Mouse (Mus musculus): ENCODE data around the gene Nap1l5.

The Nap1l5 gene

DNA sequence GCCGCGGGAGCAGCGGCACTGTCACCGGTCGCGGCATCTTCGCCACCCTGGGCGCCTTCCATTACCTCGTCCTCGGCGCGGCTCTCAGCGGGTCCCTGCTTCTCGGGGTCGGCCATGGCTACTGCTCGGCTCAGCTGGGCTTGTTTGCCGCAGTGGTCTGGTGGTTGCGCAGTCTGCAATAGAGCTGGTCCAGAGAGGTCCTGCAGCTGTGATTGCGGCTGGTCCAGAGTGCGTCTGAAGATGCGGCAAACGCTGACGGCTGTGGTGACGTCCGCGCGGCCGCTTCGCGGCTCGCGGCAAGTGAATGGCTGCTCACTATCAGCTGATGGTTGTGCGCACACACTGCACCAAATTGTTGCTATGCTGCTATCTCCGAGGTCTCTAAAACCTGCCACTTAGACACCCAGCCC, at the start of gene Nap1l5:
Gene Nap1l5, minus strand, starts transcription at position 225 of the 410 bp plus-strand sequence.
- peak; percentile 89 for DNase-seq (ENCODE audit: low read depth, low spot score)

DNA sequence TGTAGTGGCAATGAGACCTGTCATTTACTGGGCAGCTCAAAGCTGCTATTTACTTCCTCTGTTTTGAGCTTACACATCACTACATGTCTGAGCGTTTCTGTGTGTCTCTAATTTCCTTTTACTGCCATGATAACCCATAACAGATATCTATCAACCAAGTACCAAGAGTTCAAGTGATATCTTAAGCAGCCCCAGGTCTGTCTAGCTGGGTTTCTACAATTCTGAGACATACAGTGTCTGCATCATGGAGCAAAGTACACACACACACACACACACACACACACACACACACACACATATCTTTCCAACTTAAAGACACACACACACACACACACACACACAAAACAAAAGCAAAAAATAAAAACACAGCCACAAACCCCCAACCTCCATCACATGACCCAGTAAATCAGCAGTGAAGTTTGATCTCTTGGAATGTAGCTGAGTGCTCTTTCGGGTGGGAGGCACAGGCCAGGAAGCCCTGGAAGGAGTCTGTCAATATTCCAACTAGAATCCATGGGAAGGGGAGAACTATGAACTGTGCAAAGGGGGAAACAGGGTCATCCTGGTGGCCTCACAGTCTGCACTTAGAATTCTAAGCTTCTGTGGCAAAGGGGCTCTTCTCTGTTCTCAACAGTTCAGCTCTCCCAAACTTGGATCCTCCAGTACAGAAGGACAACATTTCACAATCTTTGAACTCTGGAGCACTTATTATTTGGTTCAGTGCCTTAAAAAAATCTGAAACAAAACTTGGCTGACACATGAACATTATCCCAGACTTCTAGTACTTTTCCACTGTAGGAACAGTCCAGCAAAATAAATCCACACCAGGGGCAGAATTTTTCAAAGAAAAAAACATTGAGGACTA, 44.5 kb upstream of the Nap1l5 start:
- DNase-seq (ENCODE audit: low read depth, low spot score): no peak

DNA sequence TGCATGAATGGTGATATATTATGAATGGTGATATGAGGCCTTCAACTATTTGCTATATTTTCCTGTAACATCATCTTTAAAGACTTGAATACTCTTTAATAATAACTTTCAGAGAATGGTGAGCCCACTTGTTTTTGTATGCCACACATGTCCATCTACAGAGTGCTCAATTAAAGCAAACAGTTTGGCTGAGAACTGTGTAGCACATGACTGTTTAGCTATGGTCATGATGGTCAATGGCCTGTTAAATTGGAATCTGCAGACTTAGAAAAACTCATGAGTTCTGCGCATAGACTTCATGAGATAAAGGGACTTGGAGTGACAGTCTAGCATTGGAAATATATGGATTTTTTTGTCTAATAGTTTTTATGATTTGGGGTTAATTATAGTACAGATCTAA, 43.5 kb upstream of the Nap1l5 start:
- DNase-seq (ENCODE audit: low read depth, low spot score): no peak

DNA sequence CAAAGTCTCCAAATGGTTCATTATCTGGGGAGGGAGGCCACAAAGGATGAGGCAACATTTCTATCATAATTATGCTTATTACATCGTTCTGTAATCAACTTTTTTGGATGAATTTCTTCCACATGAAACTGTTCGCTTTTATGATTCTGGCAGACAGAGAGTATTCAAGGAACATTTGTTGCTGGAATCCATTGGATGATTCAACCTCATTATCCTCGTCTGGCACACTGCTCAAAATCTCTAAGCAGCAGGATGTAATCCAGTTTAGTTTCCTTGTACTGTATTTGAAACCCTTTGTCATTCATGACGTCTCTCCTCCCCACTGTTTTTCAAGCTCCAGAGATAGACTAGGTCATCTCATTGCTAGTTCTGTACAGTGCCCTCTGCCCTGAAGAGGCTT, 40.0 kb upstream of the Nap1l5 start:
- DNase-seq (ENCODE audit: low read depth, low spot score): peak; percentile 74

DNA sequence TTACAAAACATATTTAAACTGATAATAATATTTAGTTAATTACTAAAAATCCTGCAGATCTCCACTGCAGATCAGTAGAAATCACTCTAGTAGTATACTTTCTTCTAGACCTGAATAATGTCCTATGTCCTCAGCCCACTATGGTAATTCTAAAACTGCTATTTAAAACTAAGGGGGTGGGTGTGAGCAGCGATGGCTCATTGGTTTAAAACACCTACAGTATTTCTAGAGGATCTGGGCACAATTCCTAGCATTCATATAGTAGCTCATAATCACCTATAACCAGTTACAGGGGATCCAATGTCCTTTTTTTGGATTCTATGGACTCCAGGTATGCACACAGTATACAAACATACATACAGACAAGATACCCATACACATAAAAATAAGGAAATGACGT, 39.4 kb upstream of the Nap1l5 start:
- DNase-seq (ENCODE audit: low read depth, low spot score): no peak

DNA sequence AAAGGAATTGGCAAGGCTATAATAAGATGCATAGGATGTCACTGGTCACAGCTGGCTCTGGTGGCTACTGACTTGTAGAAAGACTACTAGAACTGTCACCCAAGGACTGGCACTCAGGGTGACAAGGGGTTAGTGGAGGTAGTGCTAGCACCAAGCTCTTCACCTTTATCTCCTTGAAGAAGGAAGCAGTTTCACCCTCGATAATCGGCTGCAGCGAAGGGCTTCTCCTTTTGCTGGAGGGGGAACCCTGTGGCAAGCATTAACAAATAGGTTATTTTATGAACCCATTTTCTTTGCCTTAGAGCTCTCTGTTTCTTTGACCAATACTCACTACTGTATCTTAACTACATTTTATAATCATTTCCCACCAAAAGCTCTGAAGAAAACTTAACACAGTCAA, 37.1 kb upstream of the Nap1l5 start:
- DNase-seq (ENCODE audit: low read depth, low spot score): no peak

DNA sequence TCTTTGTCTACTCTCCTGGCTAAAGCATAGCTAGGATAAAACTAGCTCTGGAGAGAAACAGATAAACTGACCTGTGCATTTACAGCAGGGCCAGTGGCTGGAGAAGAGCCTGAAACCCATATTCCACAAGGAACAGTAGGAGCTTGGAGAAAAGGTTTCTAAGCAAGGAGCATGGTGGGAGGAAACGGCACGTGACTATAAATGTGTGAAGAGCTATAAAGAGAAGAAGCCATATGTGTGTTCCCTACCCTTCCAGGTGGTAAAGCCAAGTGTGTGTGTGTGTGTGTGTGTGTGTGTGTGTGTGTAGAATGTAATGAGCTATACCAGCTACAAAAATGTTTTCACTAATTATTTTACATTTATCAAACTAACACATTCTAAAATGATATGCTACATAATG, 35.4 kb upstream of the Nap1l5 start:
- peak; percentile 82 for DNase-seq (ENCODE audit: low read depth, low spot score)

DNA sequence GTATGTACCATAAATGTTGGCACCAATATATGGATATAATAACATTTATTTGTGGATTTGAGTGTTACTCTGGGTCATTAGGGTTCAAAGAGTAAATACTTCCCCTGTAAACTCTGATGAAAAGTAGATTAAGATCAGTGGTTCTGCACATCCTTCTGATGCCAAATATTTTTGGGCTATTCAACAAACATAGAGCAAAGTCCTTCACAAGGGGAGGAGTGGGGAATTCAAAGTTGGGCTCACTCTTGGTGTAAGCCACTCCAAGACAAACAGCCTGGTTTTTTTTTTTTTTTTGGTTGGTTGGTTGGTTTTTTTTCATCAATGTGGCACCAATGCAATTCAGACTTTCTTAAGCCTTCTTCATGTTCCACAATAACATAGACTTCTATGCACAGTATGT, 30.9 kb upstream of the Nap1l5 start:
- DNase-seq (ENCODE audit: low read depth, low spot score): no peak

DNA sequence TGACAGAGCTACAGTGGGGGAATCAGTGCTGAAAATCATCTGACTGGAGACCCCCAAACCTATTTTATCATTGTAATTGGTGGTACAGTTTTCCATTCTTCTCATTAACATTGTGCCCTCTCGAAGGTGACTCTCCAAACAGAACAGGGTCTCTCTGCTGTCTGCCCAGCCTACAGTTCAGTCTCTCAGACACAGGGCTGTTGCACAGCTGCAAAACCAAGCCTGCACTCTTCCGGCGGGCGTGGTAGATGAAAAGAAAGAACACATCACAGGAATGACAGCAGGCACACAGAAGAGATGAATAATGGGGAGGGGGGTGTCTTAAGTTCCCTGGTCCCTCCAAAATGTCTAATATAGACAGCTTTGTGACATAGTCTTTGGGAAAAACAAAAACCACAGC, 27.3 kb upstream of the Nap1l5 start:
- DNase-seq (ENCODE audit: low read depth, low spot score): no peak

DNA sequence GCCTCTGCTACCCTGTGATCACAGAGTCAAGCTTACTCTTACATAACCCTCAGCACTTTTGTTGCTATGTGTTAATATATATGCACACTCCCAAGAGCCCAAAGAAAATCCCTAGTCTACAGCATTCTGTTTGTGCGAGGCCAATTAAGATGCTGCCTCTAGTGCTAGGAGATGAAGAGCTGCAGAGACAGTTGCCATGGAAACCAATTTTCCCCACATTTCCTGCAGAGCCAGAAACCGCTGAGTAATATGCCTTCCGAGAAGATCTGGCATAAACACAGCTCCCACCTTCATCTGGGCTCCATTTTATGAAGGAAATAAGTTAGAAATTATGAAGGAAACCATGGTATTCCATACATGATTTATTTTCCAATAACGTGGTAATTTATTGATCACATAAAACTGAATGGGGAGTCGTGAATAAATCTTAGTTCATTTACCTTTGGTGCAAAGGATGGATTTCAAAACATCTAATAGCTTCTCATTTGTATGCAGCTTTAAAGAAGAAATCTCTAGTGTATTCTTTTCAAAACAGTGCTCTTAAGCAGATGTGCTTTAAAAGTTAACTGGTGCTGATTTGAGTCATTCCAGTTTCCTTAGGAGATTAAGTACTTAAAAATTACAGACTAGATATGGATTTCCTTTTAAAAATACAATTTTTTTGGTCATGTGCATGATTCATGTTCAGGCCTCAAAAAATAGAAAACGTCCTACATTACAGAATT, 26.5 kb upstream of the Nap1l5 start:
- DNase-seq (ENCODE audit: low read depth, low spot score): peak; percentile 98

DNA sequence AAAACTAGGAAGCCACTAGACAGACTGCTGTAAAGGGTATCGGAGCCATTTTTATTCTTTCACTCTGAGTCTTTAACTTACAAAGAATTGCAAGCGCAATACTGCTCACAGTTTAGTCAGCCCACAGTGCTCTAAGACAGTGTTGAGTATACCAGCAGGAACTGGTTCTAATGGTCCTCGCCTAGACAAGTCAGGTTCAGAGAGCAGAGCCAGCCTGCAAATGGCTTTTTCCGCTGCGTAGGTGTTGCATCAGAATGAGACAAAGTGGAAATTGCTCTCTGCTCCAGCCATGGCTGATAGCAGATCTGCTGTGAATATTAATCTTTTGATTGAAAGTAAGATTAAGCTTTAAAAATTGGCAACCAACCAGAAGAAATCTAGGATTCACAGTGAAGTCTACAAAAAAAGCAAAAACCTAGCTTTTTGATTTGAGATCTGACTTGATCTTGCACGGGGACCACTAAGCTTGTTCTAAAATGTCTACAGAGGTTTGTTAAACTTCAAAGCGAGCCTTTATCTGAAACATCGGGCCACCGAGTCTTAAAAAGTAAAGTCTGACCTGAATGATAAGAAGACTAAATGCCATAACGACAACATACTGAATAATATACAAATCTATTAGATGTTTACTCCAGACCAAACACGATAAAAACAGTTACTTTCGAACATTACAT, 25.8 kb upstream of the Nap1l5 start:
- DNase-seq (ENCODE audit: low read depth, low spot score): no peak

DNA sequence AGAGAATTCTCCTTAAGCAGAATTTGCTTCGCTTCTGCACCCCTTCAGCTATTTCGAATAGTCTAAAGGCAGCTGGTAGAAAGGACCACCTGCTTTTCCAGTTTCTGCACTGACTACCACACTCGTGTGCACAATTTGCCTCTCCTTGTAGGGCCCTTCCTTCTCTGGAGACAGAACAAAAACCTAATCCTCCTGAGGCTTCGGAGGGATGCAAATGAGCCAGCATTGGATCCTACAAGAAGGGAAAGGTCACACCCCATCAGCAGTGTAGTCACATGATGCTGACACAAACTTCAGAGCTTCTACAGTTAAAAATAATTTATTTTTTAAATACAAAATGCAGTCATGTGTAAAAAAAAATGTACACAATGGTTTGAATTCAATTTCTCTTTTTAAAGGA, 24.3 kb upstream of the Nap1l5 start:
- DNase-seq (ENCODE audit: low read depth, low spot score): no peak

DNA sequence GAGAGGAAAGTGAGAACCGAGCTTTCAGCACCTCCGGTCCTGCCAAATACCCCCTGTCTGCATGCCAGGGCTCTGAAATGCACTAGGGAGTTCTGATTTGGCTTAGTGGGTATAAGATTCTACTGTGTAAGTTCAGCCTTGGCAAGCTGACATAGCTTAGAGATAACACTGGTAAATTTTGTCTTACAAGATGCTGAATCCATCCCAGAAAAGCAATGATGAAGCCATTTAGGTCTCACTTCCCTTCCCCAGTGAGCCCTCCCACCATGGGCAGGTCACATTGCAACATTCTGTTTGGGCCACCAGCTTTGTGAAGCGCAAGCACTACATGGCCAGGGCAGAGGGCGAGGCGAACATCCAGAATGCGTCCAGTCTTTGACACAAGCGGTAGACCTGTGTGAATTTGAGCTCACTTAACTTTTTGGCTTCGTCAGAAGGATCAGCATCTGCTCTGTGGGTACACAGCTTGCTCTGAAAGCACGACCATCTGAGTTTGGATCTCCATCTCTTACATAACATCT, 23.1 kb upstream of the Nap1l5 start:
- peak; percentile 56 for DNase-seq (ENCODE audit: low read depth, low spot score)

DNA sequence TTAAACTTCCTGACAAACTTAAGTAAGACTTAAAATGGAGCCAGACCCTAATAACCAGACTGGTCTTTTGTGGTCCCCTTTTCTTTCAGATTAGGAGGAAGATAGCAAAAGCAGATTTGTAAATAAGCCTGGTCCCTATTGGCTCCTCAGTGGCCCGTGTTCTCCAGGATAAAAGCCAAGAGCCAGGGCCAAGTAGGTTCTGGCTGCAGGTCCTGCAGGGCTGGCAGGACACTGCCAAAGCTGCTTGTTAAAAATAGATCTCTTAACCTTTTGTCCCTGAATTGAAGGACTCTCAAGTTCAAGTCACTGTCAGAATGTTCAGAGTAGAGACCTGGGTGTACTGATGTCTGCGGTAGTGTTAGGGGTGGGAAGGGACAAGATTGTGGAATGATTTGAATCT, 21.0 kb upstream of the Nap1l5 start:
- no peak for DNase-seq (ENCODE audit: low read depth, low spot score)

DNA sequence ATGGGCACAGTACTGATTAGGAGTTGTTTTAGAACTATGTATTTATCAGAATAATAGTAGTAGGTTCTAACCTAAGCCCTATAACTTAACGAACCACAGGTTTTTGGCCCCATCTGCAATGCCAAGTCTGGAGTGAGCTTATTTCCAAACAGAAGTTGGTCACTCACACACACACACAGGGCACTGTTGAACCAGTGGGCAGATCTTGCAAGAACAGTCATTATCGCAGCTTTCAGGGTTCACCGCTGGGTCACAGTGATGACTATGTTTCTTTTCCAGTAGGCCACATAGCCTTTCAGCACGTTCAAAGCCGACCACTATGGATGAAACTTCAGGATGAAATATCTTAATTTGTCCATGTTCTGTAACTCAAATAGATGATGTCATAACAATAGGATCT, 15.6 kb upstream of the Nap1l5 start:
- no peak for DNase-seq (ENCODE audit: low read depth, low spot score)

DNA sequence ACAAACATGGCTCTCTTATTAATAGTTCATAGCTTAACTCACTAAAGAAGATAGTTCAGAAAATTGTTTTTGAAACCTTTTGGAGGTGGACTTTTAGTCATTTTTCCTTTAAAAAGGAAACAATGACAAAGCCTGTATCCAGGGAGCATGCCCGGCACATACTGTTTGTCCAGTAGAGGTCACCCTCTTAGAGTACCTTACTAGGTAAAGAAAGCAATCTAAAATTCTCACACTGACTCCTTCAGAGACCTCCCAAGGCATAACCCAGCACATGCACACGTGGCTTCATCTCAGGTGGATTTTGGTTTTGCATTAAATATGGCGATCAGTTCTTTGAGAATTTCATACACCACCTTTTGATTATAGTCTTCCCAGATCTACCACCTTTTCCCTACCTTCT, 14.7 kb upstream of the Nap1l5 start:
- DNase-seq (ENCODE audit: low read depth, low spot score): no peak

DNA sequence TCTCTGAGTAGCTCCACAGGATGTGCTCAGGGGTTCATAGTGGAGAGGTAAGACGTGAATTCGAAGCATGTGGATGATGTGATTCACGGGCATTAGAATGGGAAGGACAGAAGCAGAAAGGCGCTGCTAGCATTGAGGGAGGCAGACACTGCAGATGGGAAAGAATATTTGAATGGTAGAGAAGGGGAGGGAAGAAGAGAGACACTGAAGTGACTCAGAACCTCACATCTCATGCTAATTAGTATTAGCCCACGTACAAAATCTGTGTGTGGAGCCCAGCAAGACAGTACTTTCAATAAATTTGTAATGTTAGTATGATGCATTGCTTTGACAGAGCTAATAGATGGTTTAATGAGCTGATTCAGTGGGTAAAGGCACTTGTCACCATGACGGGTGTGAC, 13.9 kb upstream of the Nap1l5 start:
- DNase-seq (ENCODE audit: low read depth, low spot score): no peak

DNA sequence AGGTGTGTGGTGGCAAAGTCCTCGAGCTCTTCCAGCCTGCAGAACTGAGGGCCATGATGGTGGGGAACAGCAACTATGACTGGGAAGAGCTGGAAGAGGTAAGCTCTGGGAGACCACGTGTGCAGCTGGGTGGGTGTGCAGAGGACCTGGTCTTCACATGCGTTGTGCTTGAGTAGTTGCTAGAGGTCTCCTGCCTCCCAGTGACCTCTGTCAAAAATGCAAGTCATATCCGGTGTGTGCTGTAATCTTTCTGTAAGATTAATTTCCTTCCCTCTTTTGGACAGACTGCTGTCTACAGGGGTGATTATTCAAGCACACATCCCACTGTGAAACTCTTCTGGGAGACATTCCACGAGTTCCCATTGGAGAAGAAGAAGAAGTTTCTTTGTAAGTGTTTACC, 9.6 kb upstream of the Nap1l5 start:
- DNase-seq (ENCODE audit: low read depth, low spot score): no peak

DNA sequence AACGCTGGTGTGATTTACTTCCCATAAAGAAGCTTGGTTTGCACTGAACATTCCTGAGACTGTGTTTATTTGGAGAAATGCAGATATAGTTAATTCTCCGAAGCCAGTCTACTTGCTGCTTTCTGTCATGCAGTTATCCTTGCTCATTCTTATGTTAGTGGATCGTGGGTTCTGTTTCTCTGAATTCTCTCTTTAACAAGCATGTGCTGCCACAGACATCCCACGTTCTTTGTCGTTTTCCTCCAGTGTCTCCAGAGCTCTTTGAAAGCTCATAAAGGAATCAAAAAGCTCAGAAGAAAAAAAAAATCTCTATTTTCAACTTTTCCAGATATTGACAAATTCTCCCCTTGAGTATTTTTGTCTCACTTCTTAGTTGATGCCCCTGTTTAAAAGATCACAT, 7.1 kb upstream of the Nap1l5 start:
- DNase-seq (ENCODE audit: low read depth, low spot score): no peak

DNA sequence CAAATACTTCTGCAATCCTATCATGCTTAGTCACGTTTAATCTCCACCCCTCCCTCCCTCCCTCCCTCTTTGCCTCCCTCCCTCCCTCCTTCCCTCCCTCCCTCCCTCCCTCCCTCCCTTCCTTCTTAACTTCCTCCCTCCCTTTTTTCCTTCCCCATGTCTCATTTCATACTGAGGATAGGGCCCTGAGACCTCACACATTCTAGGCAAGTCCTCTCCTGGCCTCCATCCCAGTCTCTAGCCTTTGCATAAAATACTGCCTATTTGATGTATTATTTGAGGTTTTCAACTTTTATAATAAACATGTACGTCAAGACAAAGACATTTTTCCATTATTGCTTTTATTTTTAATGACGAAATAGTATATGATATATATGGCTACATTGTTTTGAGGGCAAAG, 6.7 kb upstream of the Nap1l5 start:
- no peak for DNase-seq (ENCODE audit: low read depth, low spot score)

DNA sequence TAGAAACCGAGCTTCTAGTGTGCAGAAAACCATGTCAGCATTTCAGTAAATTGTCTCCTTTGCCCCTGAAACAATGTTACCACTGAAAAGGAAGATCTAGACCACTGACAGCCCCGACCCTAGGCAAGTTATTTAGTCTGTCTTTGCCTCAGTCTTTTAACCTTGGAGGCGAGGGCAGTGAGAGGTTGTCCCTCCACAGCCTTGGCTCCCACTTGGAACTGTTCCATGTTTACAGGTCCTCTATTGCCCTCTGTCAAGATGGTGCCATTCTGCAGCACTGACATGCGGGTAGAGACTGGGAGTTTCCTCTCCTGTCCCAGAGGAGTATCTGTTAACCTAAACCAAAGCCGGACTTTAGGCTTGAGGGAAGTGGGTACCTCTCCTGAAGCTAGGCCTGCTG, 6.0 kb upstream of the Nap1l5 start:
- DNase-seq (ENCODE audit: low read depth, low spot score): no peak

DNA sequence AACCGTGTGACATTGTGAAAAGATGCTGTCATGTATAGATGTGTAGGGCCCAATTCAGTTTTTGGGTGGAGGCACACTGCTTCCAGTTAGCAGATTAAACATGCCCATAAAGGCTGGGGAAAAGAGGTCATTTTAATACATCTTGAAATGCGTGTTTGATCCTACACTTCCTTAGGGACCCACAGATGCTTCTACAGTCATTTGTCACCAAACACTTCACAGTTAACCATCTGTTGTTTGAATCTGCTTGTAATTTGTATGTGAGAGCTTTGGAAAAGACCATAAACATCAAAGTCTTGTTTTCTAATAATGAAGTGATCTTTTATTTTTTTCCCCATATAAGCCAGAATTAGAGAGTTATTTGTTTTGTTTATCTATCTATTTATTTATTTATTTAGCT, 915 bp upstream of the Nap1l5 start:
- no peak for DNase-seq (ENCODE audit: low read depth, low spot score)
